In genomic region chr15:80137945-80138791, GRCm38 (mm10) we compare ENCODE assay signal across 8 mouse cellular contexts. TPM values are rescaled to one million over a fixed set of nuclear protein-coding genes. Genes with fewer than 3 reads are reported as not detected.
A peak's percentile ranks its signal among the peaks of the same experiment; 100 is the strongest.
DNase-seq lines count a peak whose midpoint lies in the region; ATAC-seq and TF ChIP-seq lines count a peak whose summit lies in the region.

No protein-coding gene starts in this region.

- H3K9ac ChIP-seq in kidney, embryonic 14.5 days (ENCODE audit: low read depth, low read length) = no peak overlapping the region
- no peak overlapping the region for H3K9ac ChIP-seq in hindbrain, embryonic 15.5 days
- no peak overlapping the region for H3K9ac ChIP-seq in midbrain, embryonic 12.5 days (replicated peaks)

- ATAC-seq in kidney, embryonic 14.5 days (ENCODE audit: low FRiP score, low TSS enrichment) = no peak
- ATAC-seq in hindbrain, embryonic 15.5 days (ENCODE audit: low FRiP score, low read depth) = no peak
- no peak for ATAC-seq in midbrain, embryonic 12.5 days (ENCODE audit: low FRiP score, low read depth)

- no peaks in the 10 kb centered on the region for H3K27me3 ChIP-seq in kidney, adult 2 months (replicated peaks; ENCODE audit: control insufficient read depth, insufficient read depth, low read length)
- no peaks in the 10 kb centered on the region for H3K27me3 ChIP-seq in kidney, embryonic 14.5 days (ENCODE audit: control insufficient read depth, insufficient read depth, low read length)
- H3K27me3 ChIP-seq in hindbrain, embryonic 15.5 days = no peaks in the 10 kb centered on the region
- no peaks in the 10 kb centered on the region for H3K27me3 ChIP-seq in midbrain, embryonic 12.5 days

- 0 out of 2 replicates have a peak overlapping the region, but pooled peaks have one; percentile 26 for H3K27ac ChIP-seq in kidney, adult 2 months (ENCODE audit: insufficient read depth, low read depth, low read length)
- no peak overlapping the region for H3K27ac ChIP-seq in kidney, embryonic 14.5 days (ENCODE audit: low read depth, low read length)
- peak overlapping the region; percentile 31; the same call in 1 of the 2 replicates for H3K27ac ChIP-seq in hindbrain, embryonic 15.5 days (replicated peaks)
- peak overlapping the region; percentile 42; the same call in 1 of the 2 replicates for H3K27ac ChIP-seq in midbrain, embryonic 12.5 days (replicated peaks)

- peaks cover 4% of the 10 kb centered on the region; the same call in 1 of the 2 replicates for H3K9me3 ChIP-seq in kidney, embryonic 14.5 days (ENCODE audit: control insufficient read depth, low read length)
- H3K9me3 ChIP-seq in hindbrain, embryonic 15.5 days = no peaks in the 10 kb centered on the region
- H3K9me3 ChIP-seq in midbrain, embryonic 12.5 days = no peaks in the 10 kb centered on the region

- H3K4me1 ChIP-seq in kidney, adult 2 months (ENCODE audit: control insufficient read depth, insufficient read depth, low read length) = peaks cover 13% of the 10 kb centered on the region; the same call in 1 of the 2 replicates
- H3K4me1 ChIP-seq in kidney, embryonic 14.5 days (ENCODE audit: control insufficient read depth, insufficient read depth, low read length) = peaks cover 17% of the 10 kb centered on the region
- H3K4me1 ChIP-seq in hindbrain, embryonic 15.5 days (replicated peaks) = peaks cover 31% of the 10 kb centered on the region
- H3K4me1 ChIP-seq in midbrain, embryonic 12.5 days = peaks cover 22% of the 10 kb centered on the region

- no peak overlapping the region for H3K4me2 ChIP-seq in kidney, embryonic 14.5 days (replicated peaks; ENCODE audit: low read depth, low read length)
- H3K4me2 ChIP-seq in hindbrain, embryonic 15.5 days = no peak overlapping the region
- H3K4me2 ChIP-seq in midbrain, embryonic 12.5 days (replicated peaks) = no peak overlapping the region

- TF ChIP-seq CTCF in kidney, adult 2 months (conservative IDR thresholded peaks at IDR 0.05; ENCODE audit: insufficient read depth, insufficient read length, low read depth, low read length) = no peak

- TF ChIP-seq POLR2A in kidney, adult 2 months (IDR thresholded peaks at IDR 0.05; ENCODE audit: low read depth, low read length) = no peak

- 42% methylated on average over 17 of the region's 17 CpGs for WGBS in kidney, adult 2 months
- 65% methylated on average over 17 of the region's 17 CpGs for WGBS in kidney, embryonic 14.5 days
- WGBS in hindbrain, embryonic 15.5 days = 48% methylated on average over 17 of the region's 17 CpGs
- WGBS in midbrain, embryonic 12.5 days = 69% methylated on average over 17 of the region's 17 CpGs

- no peak for DNase-seq in kidney, adult 2 months
- peak; percentile 92 for DNase-seq in brain, adult 2 months (ENCODE audit: low read depth, low spot score)
- DNase-seq in natural killer cell, adult 2 months (ENCODE audit: low spot score in 2 of 2) = no peak
- no peak for DNase-seq in MN1 (ENCODE audit: low spot score)
- no peak for DNase-seq in gastrocnemius, postnatal 25 days

- H3K4me3 ChIP-seq in kidney, adult 2 months (ENCODE audit: insufficient read depth, low read depth, low read length) = no peak overlapping the region
- H3K4me3 ChIP-seq in kidney, embryonic 14.5 days (ENCODE audit: low read length) = no peak overlapping the region
- no peak overlapping the region for H3K4me3 ChIP-seq in hindbrain, embryonic 15.5 days
- no peak overlapping the region for H3K4me3 ChIP-seq in midbrain, embryonic 12.5 days

- H3K36me3 ChIP-seq in kidney, adult 2 months (ENCODE audit: control insufficient read depth, insufficient read depth, low read length) = no peaks in the 10 kb centered on the region
- H3K36me3 ChIP-seq in kidney, embryonic 14.5 days (ENCODE audit: control insufficient read depth, insufficient read depth, low read length) = peaks cover 22% of the 10 kb centered on the region
- H3K36me3 ChIP-seq in hindbrain, embryonic 15.5 days = peaks cover 6% of the 10 kb centered on the region; the same call in 1 of the 2 replicates
- peaks cover 44% of the 10 kb centered on the region for H3K36me3 ChIP-seq in midbrain, embryonic 12.5 days

RNA-seq across cellular contexts. Expression of gene Tab1, which starts 5.2 kb away (rescaled TPM):
- polyA plus RNA-seq in kidney, adult 2 months (2012; rRNA removed) = 26.7 and 28.5 TPM in 2 replicates
- polyA plus RNA-seq in kidney, embryonic 14.5 days (2014; fragmentation: Nextera tagmentation; extraction: Ambion mirVana) = 25.3 and 35.2 TPM in 2 replicates
- 37.4 and 40.2 TPM in 2 replicates for polyA plus RNA-seq in hindbrain, embryonic 15.5 days (2015; fragmentation: Nextera tagmentation; extraction: Ambion mirVana)
- polyA plus RNA-seq in midbrain, embryonic 12.5 days (2016; fragmentation: Nextera tagmentation; extraction: Ambion mirVana) = 41.9 and 43.6 TPM in 2 replicates
- total RNA-seq in gastrocnemius, postnatal 25 days (2021) = 10 to 100 TPM; 13.8 to 14.6 TPM

RNA-seq across cellular contexts. Expression of gene Mgat3, which starts 35.4 kb away (rescaled TPM):
- polyA plus RNA-seq in kidney, adult 2 months (2012; rRNA removed) = 70.5 and 77.1 TPM in 2 replicates
- 3.6 and 6.1 TPM in 2 replicates for polyA plus RNA-seq in kidney, embryonic 14.5 days (2014; fragmentation: Nextera tagmentation; extraction: Ambion mirVana)
- polyA plus RNA-seq in hindbrain, embryonic 15.5 days (2015; fragmentation: Nextera tagmentation; extraction: Ambion mirVana) = 15.9 and 17.4 TPM in 2 replicates
- 11.8 and 13.1 TPM in 2 replicates for polyA plus RNA-seq in midbrain, embryonic 12.5 days (2016; fragmentation: Nextera tagmentation; extraction: Ambion mirVana)
- total RNA-seq in gastrocnemius, postnatal 25 days (2021) = 1 to 10 TPM in 1 of 2 experiments, under 1 TPM in 1; 0.87 to 1.1 TPM

RNA-seq across cellular contexts. Expression of gene Rpl3, which starts 46.5 kb away (rescaled TPM):
- polyA plus RNA-seq in kidney, adult 2 months (2012; rRNA removed) = 511 and 689 TPM in 2 replicates
- 1,350 and 1,409 TPM in 2 replicates for polyA plus RNA-seq in kidney, embryonic 14.5 days (2014; fragmentation: Nextera tagmentation; extraction: Ambion mirVana)
- polyA plus RNA-seq in hindbrain, embryonic 15.5 days (2015; fragmentation: Nextera tagmentation; extraction: Ambion mirVana) = 547 and 570 TPM in 2 replicates
- 652 and 673 TPM in 2 replicates for polyA plus RNA-seq in midbrain, embryonic 12.5 days (2016; fragmentation: Nextera tagmentation; extraction: Ambion mirVana)
- 10 to 100 TPM; 48.4 to 80.1 TPM for total RNA-seq in gastrocnemius, postnatal 25 days (2021)

RNA-seq across cellular contexts. Expression of gene Syngr1, which starts 47.0 kb away (rescaled TPM):
- 94.8 and 106 TPM in 2 replicates for polyA plus RNA-seq in kidney, adult 2 months (2012; rRNA removed)
- polyA plus RNA-seq in kidney, embryonic 14.5 days (2014; fragmentation: Nextera tagmentation; extraction: Ambion mirVana) = 9.5 and 11.9 TPM in 2 replicates
- 61.5 and 64.3 TPM in 2 replicates for polyA plus RNA-seq in hindbrain, embryonic 15.5 days (2015; fragmentation: Nextera tagmentation; extraction: Ambion mirVana)
- polyA plus RNA-seq in midbrain, embryonic 12.5 days (2016; fragmentation: Nextera tagmentation; extraction: Ambion mirVana) = 10.8 and 10.9 TPM in 2 replicates
- 10 to 100 TPM; 34.6 to 37.7 TPM for total RNA-seq in gastrocnemius, postnatal 25 days (2021)
